10 mouse cellular contexts compared by ENCODE assay signal in the genomic region with DNA sequence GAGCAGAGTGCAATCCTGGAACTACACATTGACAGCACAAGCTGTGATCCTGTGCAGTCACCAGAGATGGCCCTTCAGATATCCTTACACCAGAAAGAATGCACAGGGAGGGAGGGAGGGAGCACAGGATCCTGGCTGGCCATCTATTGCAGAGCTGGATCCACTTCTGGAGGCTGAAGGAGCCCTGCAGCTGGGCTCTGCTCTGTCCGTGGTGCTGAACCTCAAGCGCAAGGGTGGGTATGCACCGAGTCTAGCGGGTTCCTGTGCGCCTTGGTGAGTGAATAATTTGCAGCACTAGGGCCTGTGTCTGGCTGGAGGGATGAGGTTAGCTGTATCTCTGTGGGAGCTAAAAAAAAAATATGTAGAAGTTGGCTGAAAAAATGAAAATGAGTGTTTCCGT. TPM values are rescaled to one million over a fixed set of nuclear protein-coding genes. Genes with fewer than 3 reads are reported as not detected.
DNase-seq lines count a peak whose midpoint lies in the region; ATAC-seq lines count a peak whose summit lies in the region.
"Had no signal": no experiment of that assay in that cellular context is flagged by ENCODE, and none has a peak within 500 bp of the region (broad histone marks: within the 10 kb centered on the region; RNA-seq: fewer than 3 reads in every experiment).

No protein-coding gene starts in this region.

- no peaks in the 10 kb centered on the region for H3K27me3 ChIP-seq in hindbrain, embryonic 14.5 days (ENCODE audit: control insufficient read depth, insufficient read depth, low read length)
- H3K27me3 ChIP-seq in hindbrain, embryonic 16.5 days (replicated peaks; ENCODE audit: control insufficient read depth, insufficient read depth, low read length) = no peaks in the 10 kb centered on the region
- H3K27me3 ChIP-seq in kidney, embryonic 14.5 days (ENCODE audit: control insufficient read depth, insufficient read depth, low read length) = no peaks in the 10 kb centered on the region

- H3K27ac ChIP-seq in hindbrain, embryonic 14.5 days = no peak overlapping the region
- no peak overlapping the region for H3K27ac ChIP-seq in hindbrain, embryonic 16.5 days (ENCODE audit: low read depth, low read length)
- H3K27ac ChIP-seq in kidney, embryonic 14.5 days (ENCODE audit: low read depth, low read length) = no peak overlapping the region

- no peak overlapping the region for H3K4me2 ChIP-seq in hindbrain, embryonic 14.5 days (replicated peaks)
- H3K4me2 ChIP-seq in hindbrain, embryonic 16.5 days (ENCODE audit: low read length) = no peak overlapping the region
- no peak overlapping the region for H3K4me2 ChIP-seq in kidney, embryonic 14.5 days (replicated peaks; ENCODE audit: low read depth, low read length)

- no peak overlapping the region for H3K4me3 ChIP-seq in hindbrain, embryonic 14.5 days (replicated peaks; ENCODE audit: low read length)
- H3K4me3 ChIP-seq in hindbrain, embryonic 16.5 days (ENCODE audit: low read length) = no peak overlapping the region
- no peak overlapping the region for H3K4me3 ChIP-seq in kidney, embryonic 14.5 days (ENCODE audit: low read length)

- H3K4me1 ChIP-seq in hindbrain, embryonic 14.5 days (replicated peaks; ENCODE audit: control insufficient read depth, insufficient read depth, low read length) = no peaks in the 10 kb centered on the region
- no peaks in the 10 kb centered on the region for H3K4me1 ChIP-seq in hindbrain, embryonic 16.5 days (ENCODE audit: control insufficient read depth, insufficient read depth, low read depth, low read length)
- H3K4me1 ChIP-seq in kidney, embryonic 14.5 days (ENCODE audit: control insufficient read depth, insufficient read depth, low read length) = no peaks in the 10 kb centered on the region

- no peaks in the 10 kb centered on the region for H3K9me3 ChIP-seq in hindbrain, embryonic 14.5 days (ENCODE audit: control insufficient read depth, low read length)
- no peaks in the 10 kb centered on the region for H3K9me3 ChIP-seq in hindbrain, embryonic 16.5 days (ENCODE audit: control insufficient read depth, low read length)
- H3K9me3 ChIP-seq in kidney, embryonic 14.5 days (ENCODE audit: control insufficient read depth, low read length) = no peaks in the 10 kb centered on the region

- no peaks in the 10 kb centered on the region for H3K36me3 ChIP-seq in hindbrain, embryonic 14.5 days (replicated peaks; ENCODE audit: control insufficient read depth, insufficient read depth)
- H3K36me3 ChIP-seq in hindbrain, embryonic 16.5 days (ENCODE audit: control insufficient read depth, insufficient read depth, low read length) = no peaks in the 10 kb centered on the region
- H3K36me3 ChIP-seq in kidney, embryonic 14.5 days (ENCODE audit: control insufficient read depth, insufficient read depth, low read length) = no peaks in the 10 kb centered on the region

- H3K9ac ChIP-seq in hindbrain, embryonic 14.5 days = no peak overlapping the region
- no peak overlapping the region for H3K9ac ChIP-seq in hindbrain, embryonic 16.5 days (ENCODE audit: low read depth, low read length)
- no peak overlapping the region for H3K9ac ChIP-seq in kidney, embryonic 14.5 days (ENCODE audit: low read depth, low read length)

- ATAC-seq in hindbrain, embryonic 14.5 days (ENCODE audit: low FRiP score) = no peak
- no peak for ATAC-seq in hindbrain, embryonic 16.5 days
- peak; percentile 81; the same call in 1 of the 2 replicates for ATAC-seq in kidney, embryonic 14.5 days (ENCODE audit: low FRiP score, low TSS enrichment)
- ATAC-seq in megakaryocyte-erythroid progenitor cell, adult 5-6 weeks (replicated peaks; ENCODE audit: low FRiP score, low TSS enrichment, poor library complexity, severe bottlenecking) = 0 out of 2 replicates have a peak, but pooled peaks have one; percentile 61
- ATAC-seq in monocyte, adult 5-6 weeks (replicated peaks; ENCODE audit: insufficient number of reproducible peaks, low FRiP score, low TSS enrichment, poor library complexity, severe bottlenecking) = no peak

- peak; percentile 59 for DNase-seq in hindbrain, embryonic 14.5 days (ENCODE audit: low spot score)
- peak; percentile 18 for DNase-seq in WW6 (ENCODE audit: low read depth, low spot score)
- DNase-seq in gastrocnemius, postnatal 36 days = peak; percentile 13
- no peak for DNase-seq in layer of hippocampus, adult 11-12 months (ENCODE audit: low spot score)

- intact Hi-C loops in gastrocnemius, postnatal 36 days (cut with DNase I) = no loop called here

- 12% methylated on average over 6 of the region's 6 CpGs for WGBS in hindbrain, embryonic 14.5 days
- 14% methylated on average over 6 of the region's 6 CpGs for WGBS in hindbrain, embryonic 16.5 days
- WGBS in kidney, embryonic 14.5 days = 17% methylated on average over 6 of the region's 6 CpGs

RNA-seq across cellular contexts. Expression of gene Scn10a, which starts 12.4 kb away (rescaled TPM):
- 0.31 TPM in 1 of 2 replicates, not detected in the other for polyA plus RNA-seq in hindbrain, embryonic 14.5 days (2014; fragmentation: Nextera tagmentation; extraction: Ambion mirVana)
- polyA plus RNA-seq in hindbrain, embryonic 16.5 days (2015; fragmentation: Nextera tagmentation; extraction: Ambion mirVana) = 0.53 and 0.81 TPM in 2 replicates
- total RNA-seq in gastrocnemius, postnatal 36 days (2021) = not detected
- polyA plus RNA-seq in kidney, embryonic 14.5 days (2014; fragmentation: Nextera tagmentation; extraction: Ambion mirVana) = not detected in 2 replicates
- total RNA-seq in megakaryocyte-erythroid progenitor cell, adult 5-6 weeks (2014; fragmentation: Nextera tagmentation) = not detected in 2 replicates
- not detected in 2 replicates for total RNA-seq in megakaryocyte-erythroid progenitor cell, adult 5-6 weeks (2017)
- total RNA-seq in monocyte, adult 5-6 weeks (2017) = not detected in 3 replicates
- total RNA-seq: layer of hippocampus, postnatal 36 days had no signal
- polyA plus RNA-seq: small intestine, adult 2 months had no signal

Comparison
In these comparisons a context has a peak if more than half of its experiments do, and no peak if none do; other contexts are left out.
1. ATAC-seq: peak in kidney, embryonic 14.5 days (single experiment) and megakaryocyte-erythroid progenitor cell, adult 5-6 weeks (single experiment); none in hindbrain, embryonic 14.5 days (single experiment), hindbrain, embryonic 16.5 days (single experiment) and monocyte, adult 5-6 weeks (single experiment).